Mouse (Mus musculus): ENCODE results near the gene Nova1.

DNA sequence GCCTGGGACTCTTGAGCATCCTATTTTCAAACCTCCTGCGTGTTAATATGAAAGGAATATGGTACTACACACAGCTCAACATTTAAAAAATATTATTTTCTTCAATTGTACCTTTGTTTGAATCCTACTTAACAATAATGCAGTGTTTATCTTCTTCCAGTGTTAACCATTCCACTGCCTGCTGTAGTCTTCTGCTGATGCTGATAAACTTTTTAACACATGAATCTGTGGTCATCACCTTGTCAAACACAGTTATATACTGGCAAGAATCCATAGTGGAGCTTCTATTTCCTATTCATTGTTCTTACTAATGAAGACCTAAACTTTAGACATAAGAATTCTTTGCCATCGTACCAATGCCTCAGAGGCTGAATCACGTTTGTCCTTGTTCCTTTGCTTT is 65.6 kb downstream of the Nova1 start:
- TF ChIP-seq MAZ (IDR thresholded peaks at IDR 0.05; ENCODE audit: low read depth, low read length) = no peak
- TF ChIP-seq EP300 (IDR thresholded peaks at IDR 0.05; ENCODE audit: low read length) = no peak
- TF ChIP-seq JUND (conservative IDR thresholded peaks at IDR 0.05; ENCODE audit: low read depth, low read length) = no peak
- no peak for TF ChIP-seq E2F4 (IDR thresholded peaks at IDR 0.05; ENCODE audit: insufficient replicate concordance, low read depth, low read length)
- TF ChIP-seq ZNF384 (IDR thresholded peaks at IDR 0.05; ENCODE audit: low read depth, low read length) = no peak
- TF ChIP-seq RAD21 (IDR thresholded peaks at IDR 0.05; ENCODE audit: low read depth, low read length) = no peak
- TF ChIP-seq CHD2 (IDR thresholded peaks at IDR 0.05; ENCODE audit: low read length) = no peak
- no peak for TF ChIP-seq POLR2A (IDR thresholded peaks at IDR 0.05; ENCODE audit: low read depth, low read length)
- TF ChIP-seq ETS1 (conservative IDR thresholded peaks at IDR 0.05; ENCODE audit: low read depth, low read length) = no peak
- TF ChIP-seq CTCF (conservative IDR thresholded peaks at IDR 0.05 in 1 of 2, IDR thresholded peaks at IDR 0.05 in 1 of 2; ENCODE audit: low read depth in 2 of 2, low read length in 2 of 2) = no peak
- no peak for TF ChIP-seq NRF1 (IDR thresholded peaks at IDR 0.05; ENCODE audit: low read depth, low read length)
- TF ChIP-seq HCFC1 (IDR thresholded peaks at IDR 0.05; ENCODE audit: low read depth, low read length) = no peak
